Mouse (Mus musculus): ENCODE data around the gene Lenep. TPM values are rescaled to one million over a fixed set of nuclear protein-coding genes. Genes with fewer than 3 reads are reported as not detected.

Lenep gene
- polyA plus RNA-seq, 3 experiments from 2014 or later, result 0.38 TPM; not detected in 2

GRCm38 (mm10) chr3:89390699-89391662 lies 11.6 kb downstream of the Lenep start:
- ATAC-seq, result no peak

GRCm38 (mm10) chr3:89390111-89390515 lies 12.5 kb downstream of the Lenep start:
- ATAC-seq, result no peak

- ATAC-seq, result peak; percentile 47
Measured at GRCm38 (mm10) chr3:89388901-89389740, 13.5 kb downstream of the Lenep start.

- no peak for ATAC-seq
Measured at GRCm38 (mm10) chr3:89388134-89388881, 14.3 kb downstream of the Lenep start.

- no peak for ATAC-seq
Measured at GRCm38 (mm10) chr3:89387632-89388031, 15.0 kb downstream of the Lenep start.

GRCm38 (mm10) chr3:89386438-89387420 lies 15.9 kb downstream of the Lenep start:
- ATAC-seq, result no peak

GRCm38 (mm10) chr3:89385451-89385850 lies 17.1 kb downstream of the Lenep start:
- no peak for ATAC-seq

- ATAC-seq, result no peak
Measured at GRCm38 (mm10) chr3:89384331-89385076, 18.1 kb downstream of the Lenep start.

GRCm38 (mm10) chr3:89383651-89384255 lies 18.8 kb downstream of the Lenep start:
- no peak for ATAC-seq

- ATAC-seq, result no peak
Measured at GRCm38 (mm10) chr3:89382950-89383349, 19.6 kb downstream of the Lenep start.

- ATAC-seq, result peak; percentile 57
Measured at GRCm38 (mm10) chr3:89382033-89382882, 20.3 kb downstream of the Lenep start.

GRCm38 (mm10) chr3:89381233-89381632 lies 21.4 kb downstream of the Lenep start:
- no peak for ATAC-seq

GRCm38 (mm10) chr3:89380711-89381110 lies 21.9 kb downstream of the Lenep start:
- no peak for ATAC-seq

- no peak for ATAC-seq
Measured at GRCm38 (mm10) chr3:89380291-89380690, 22.3 kb downstream of the Lenep start.

GRCm38 (mm10) chr3:89379388-89380131 lies 23.0 kb downstream of the Lenep start:
- ATAC-seq, result no peak

GRCm38 (mm10) chr3:89378394-89379067 lies 24.1 kb downstream of the Lenep start:
- peak; percentile 36 for ATAC-seq

GRCm38 (mm10) chr3:89377831-89378230 lies 24.8 kb downstream of the Lenep start:
- ATAC-seq, result no peak
